Mouse (Mus musculus) brain, embryonic 14.5 days (tissue): ENCODE measurements at regions not wholly inside any gene's neighbourhood (a gene's known extent, or its start where the extent isn't known, plus 50 kb on each side); places are given as distances from the start of the nearest gene placed in this dataset.

ENCODE experiments used
- CTCF ChIP-seq: fragments of 200-500 bp; IDR thresholded peaks from 2 replicates; pipeline ENCODE4 v1.5.1; 2012; ENCODE audit warnings: inconsistent platforms, mild to moderate bottlenecking, moderate library complexity, borderline replicate concordance; ENCODE audit not compliant: insufficient read depth, insufficient read length; ENCODE audit errors: extremely low read depth
- POLR2A ChIP-seq: fragments of 200-500 bp; IDR thresholded peaks from 2 replicates; pipeline ENCODE4 v1.6.1; 2012; ENCODE audit warnings: mild to moderate bottlenecking, inconsistent platforms, borderline replicate concordance; ENCODE audit not compliant: poor library complexity, insufficient read depth, insufficient read length, severe bottlenecking; ENCODE audit errors: extremely low read depth

- no peak for TF ChIP-seq POLR2A
- TF ChIP-seq CTCF, result no peak
Measured at GRCm38 (mm10) chr15:67405523-67405922, 904.8 kb upstream of the Lrrc6 start.
